Mouse (Mus musculus): Measurements from ENCODE around the gene Tas2r113.
"Not testable (repeated sequence)": the region's sequence is repeated elsewhere in the genome, so short reads cannot be mapped to it uniquely, and the experiment has no call there.

Gene Tas2r113

GRCm38 (mm10) chr6:132892711-132893110 is at the start of gene Tas2r113:
TSS of gene Tas2r113 (plus strand) at chr6:132893011.
- no peak for DNase-seq (ENCODE audit: low read depth, low spot score)

GRCm38 (mm10) chr6:132846842-132847241 is 46.0 kb upstream of the Tas2r113 start, which contains the start of gene Tas2r123:
TSS of gene Tas2r123 (plus strand) at chr6:132847142.
- no peak for DNase-seq (ENCODE audit: low read depth, low spot score)

DNA sequence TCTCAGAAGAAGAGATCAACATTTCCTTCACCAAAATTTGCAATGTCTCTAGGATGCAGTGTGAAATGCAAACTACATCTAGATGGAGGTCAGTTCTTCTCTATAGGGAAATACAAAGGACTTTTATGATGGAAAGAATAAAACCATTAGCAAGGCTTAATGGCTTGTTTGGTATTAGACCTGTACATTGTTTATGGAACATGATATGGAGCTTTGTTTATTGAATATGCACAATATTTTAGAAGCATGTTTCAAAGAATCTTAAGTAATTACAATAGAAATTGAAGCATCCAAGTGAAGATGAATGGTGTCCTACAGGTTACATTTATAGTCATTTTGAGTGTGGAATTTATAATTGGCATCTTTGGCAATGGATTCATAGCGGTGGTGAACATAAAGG is 37.7 kb upstream of the Tas2r113 start, which contains the start of gene Tas2r116:
Gene Tas2r116, plus strand, starts transcription at position 301 of the 400 bp plus-strand sequence.
- DNase-seq (ENCODE audit: low read depth, low spot score), result no peak

DNA sequence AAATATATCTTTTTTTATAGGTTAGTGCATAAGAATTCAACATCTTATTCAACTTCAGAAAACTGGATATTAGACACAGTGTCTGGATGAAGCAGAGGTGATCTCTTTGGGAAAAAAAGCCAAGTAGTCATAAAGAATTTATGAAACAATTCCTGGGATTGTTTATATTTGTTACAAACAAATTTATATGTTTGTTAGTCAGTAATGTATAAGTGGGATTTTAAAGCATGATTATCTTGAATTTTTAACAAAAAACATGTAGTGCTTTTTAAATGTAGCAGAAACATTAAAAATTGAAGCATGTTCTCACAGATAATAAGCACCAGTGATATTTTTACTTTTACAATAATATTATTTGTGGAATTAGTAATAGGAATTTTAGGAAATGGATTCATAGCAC is 25.1 kb upstream of the Tas2r113 start, which contains the start of gene Tas2r110:
Gene Tas2r110, plus strand, starts transcription at position 301 of the 400 bp plus-strand sequence.
- DNase-seq (ENCODE audit: low read depth, low spot score), result no peak

DNA sequence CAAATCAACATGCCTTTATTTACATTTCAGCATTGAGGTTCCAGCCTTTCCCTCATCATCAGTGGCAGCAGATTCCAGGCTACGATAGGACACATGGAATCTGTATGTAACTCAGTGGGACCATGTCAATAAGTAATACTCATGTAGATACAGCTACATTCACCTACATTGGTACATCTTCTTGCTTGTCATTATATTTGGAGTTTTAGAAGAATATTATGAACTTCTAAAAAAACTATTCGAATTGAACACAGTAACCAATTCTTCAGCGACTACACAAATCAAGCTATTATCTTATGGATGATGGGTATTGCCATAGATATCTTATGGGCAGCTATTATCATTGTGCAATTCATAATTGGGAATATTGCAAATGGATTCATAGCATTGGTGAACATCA is 16.5 kb downstream of the Tas2r113 start, which contains the start of gene Tas2r125:
Gene Tas2r125, plus strand, starts transcription at position 301 of the 400 bp plus-strand sequence.
- DNase-seq (ENCODE audit: low read depth, low spot score), result no peak

- not testable (repeated sequence) for DNase-seq (ENCODE audit: low read depth, low spot score)
Observed at GRCm38 (mm10) chr6:132941376-132941775, 48.6 kb downstream of the Tas2r113 start.
